Mouse (Mus musculus) midbrain, embryonic 14.5 days (tissue): ENCODE data around the gene Snx1. TPM values are rescaled to one million over a fixed set of nuclear protein-coding genes. Genes with fewer than 3 reads are reported as not detected.

ENCODE experiments used
- ATAC-seq: fragments of 200-750 bp; cut with Nextera tagmentation; 2 replicates; pipeline ENCODE4 v1.8.0; 2017; ENCODE audit warnings: moderate number of reproducible peaks, moderate library complexity; ENCODE audit not compliant: low FRiP score, low TSS enrichment
- DNase-seq: peaks from one replicate; pipeline ENCODE4 v3.0.0-alpha.2; 2015
- H3K27ac ChIP-seq: fragments of 300-500 bp; sonication (generic); replicated peaks from 2 replicates; pipeline ENCODE4 v1.5.1; 2014; ENCODE audit warnings: mild to moderate bottlenecking, low read depth, low read length, moderate library complexity
- H3K27me3 ChIP-seq: fragments of 300-500 bp; sonication (generic); 2 replicates; pipeline ENCODE4 v1.6.1; 2014; ENCODE audit warnings: low read length, control low read depth, mixed read lengths; ENCODE audit not compliant: control insufficient read depth, insufficient read depth
- H3K36me3 ChIP-seq: fragments of 300-500 bp; sonication (generic); 2 replicates; pipeline ENCODE4 v1.6.1; 2014; ENCODE audit warnings: low read length, control low read depth; ENCODE audit not compliant: control insufficient read depth, insufficient read depth
- H3K4me1 ChIP-seq: fragments of 300-500 bp; sonication (generic); 2 replicates; pipeline ENCODE4 v1.6.1; 2014; ENCODE audit warnings: mild to moderate bottlenecking, antibody characterized with exemption, low read length, control low read depth; ENCODE audit not compliant: control insufficient read depth, insufficient read depth
- H3K4me2 ChIP-seq: fragments of 300-500 bp; sonication (generic); 2 replicates; pipeline ENCODE4 v1.6.1; 2014; ENCODE audit warnings: mild to moderate bottlenecking, low read length, moderate library complexity
- H3K4me3 ChIP-seq: fragments of 300-500 bp; sonication (generic); replicated peaks from 2 replicates; pipeline ENCODE4 v1.5.1; 2014; ENCODE audit warnings: low read depth, low read length
- H3K9ac ChIP-seq: fragments of 300-500 bp; sonication (generic); replicated peaks from 2 replicates; pipeline ENCODE4 v1.6.1; 2014; ENCODE audit warnings: mild to moderate bottlenecking, low read length, moderate library complexity
- H3K9me3 ChIP-seq: fragments of 300-500 bp; sonication (generic); 2 replicates; pipeline ENCODE4 v1.6.1; 2016; ENCODE audit warnings: low read length, control low read depth, mixed read lengths; ENCODE audit not compliant: control insufficient read depth
- WGBS: fragments of 180-500 bp; shearing (Covaris S2); extraction: QIAGEN DNeasy Blood & Tissue Kit; methylation state at CpG from one replicate; pipeline ENCODE4 v1.1.7; 2014; 5-methylcytosine and 5-hydroxymethylcytosine counted together
- polyA plus RNA-seq: library from polyadenylated mRNA; unstranded; fragments of >200 nt; fragmentation: Nextera tagmentation; extraction: Ambion mirVana; gene quantifications from 2 replicates; pipeline ENCODE4 v1.2.1, GENCODE M21; 2014

The Snx1 gene
- polyA plus RNA-seq, 1 experiment from 2014 or later, result 87.9 TPM

- Histone ChIP-seq H3K27ac (0 out of 2 replicates have a peak overlapping the region, but pooled peaks have one; percentile 34), H3K27me3 (no peaks in the 10 kb centered on the region), H3K36me3 (peaks cover 48% of the 10 kb centered on the region), H3K4me1 (no peaks in the 10 kb centered on the region), H3K9me3 (no peaks in the 10 kb centered on the region), H3K4me3 (no peak overlapping the region), H3K4me2 (no peak overlapping the region), H3K9ac (no peak overlapping the region)
- ATAC-seq (no peak), DNase-seq (no peak)
- WGBS, result 44% methylated on average over 8 of the region's 8 CpGs
Observed at GRCm38 (mm10) chr9:66110126-66110525, 16.3 kb downstream of the Snx1 start.

GRCm38 (mm10) chr9:66109574-66109973 is 16.8 kb downstream of the Snx1 start:
- no peak for DNase-seq
- no peak overlapping the region for H3K4me3 ChIP-seq
- H3K9ac ChIP-seq, result no peak overlapping the region
- no peak overlapping the region for H3K4me2 ChIP-seq
- ATAC-seq, result no peak
- peaks cover 52% of the 10 kb centered on the region for H3K36me3 ChIP-seq
- no peaks in the 10 kb centered on the region for H3K4me1 ChIP-seq
- H3K27ac ChIP-seq, result no peak overlapping the region
- H3K27me3 ChIP-seq, result no peaks in the 10 kb centered on the region
- 97% methylated on average over 1 of the region's 1 CpGs for WGBS
- H3K9me3 ChIP-seq, result no peaks in the 10 kb centered on the region

GRCm38 (mm10) chr9:66105168-66105567 is 21.2 kb downstream of the Snx1 start:
- peaks cover 84% of the 10 kb centered on the region for H3K36me3 ChIP-seq
- WGBS, result 92% methylated on average over 8 of the region's 8 CpGs
- H3K4me3 ChIP-seq, result no peak overlapping the region
- no peak overlapping the region for H3K9ac ChIP-seq
- no peak overlapping the region for H3K27ac ChIP-seq
- DNase-seq (no peak), ATAC-seq (no peak)
- no peaks in the 10 kb centered on the region for H3K27me3 ChIP-seq
- H3K4me1 ChIP-seq, result no peaks in the 10 kb centered on the region
- H3K9me3 ChIP-seq, result no peaks in the 10 kb centered on the region
- no peak overlapping the region for H3K4me2 ChIP-seq

- Histone ChIP-seq H3K9ac (no peak overlapping the region), H3K4me3 (no peak overlapping the region), H3K4me2 (no peak overlapping the region), H3K36me3 (peaks cover 89% of the 10 kb centered on the region), H3K27ac (no peak overlapping the region), H3K27me3 (no peaks in the 10 kb centered on the region), H3K9me3 (no peaks in the 10 kb centered on the region), H3K4me1 (no peaks in the 10 kb centered on the region)
- DNase-seq (no peak), ATAC-seq (no peak)
- WGBS, result 96% methylated on average over 4 of the region's 4 CpGs
Observed at GRCm38 (mm10) chr9:66104601-66105000, 21.8 kb downstream of the Snx1 start.

- DNase-seq, result no peak
- no peak for ATAC-seq
- Histone ChIP-seq H3K9ac (no peak overlapping the region), H3K9me3 (no peaks in the 10 kb centered on the region), H3K27ac (no peak overlapping the region), H3K4me1 (no peaks in the 10 kb centered on the region), H3K36me3 (peaks cover 83% of the 10 kb centered on the region), H3K4me2 (no peak overlapping the region), H3K27me3 (no peaks in the 10 kb centered on the region), H3K4me3 (no peak overlapping the region)
- 94% methylated on average over 6 of the region's 6 CpGs for WGBS
Observed at GRCm38 (mm10) chr9:66102668-66103067, 23.7 kb downstream of the Snx1 start.

GRCm38 (mm10) chr9:66101577-66101976 is 24.8 kb downstream of the Snx1 start:
- DNase-seq, result no peak

GRCm38 (mm10) chr9:66092664-66093063 is 33.7 kb downstream of the Snx1 start:
- 89% methylated on average over 2 of the region's 2 CpGs for WGBS
- H3K27ac ChIP-seq, result no peak overlapping the region

More at GRCm38 (mm10) chr9:66101577-66101976, 24.8 kb downstream of the Snx1 start:
- H3K4me2 ChIP-seq, result no peak overlapping the region
- no peaks in the 10 kb centered on the region for H3K9me3 ChIP-seq
- no peak overlapping the region for H3K4me3 ChIP-seq
- ATAC-seq, result no peak
- peaks cover 85% of the 10 kb centered on the region for H3K36me3 ChIP-seq
- no peaks in the 10 kb centered on the region for H3K27me3 ChIP-seq
- H3K9ac ChIP-seq, result no peak overlapping the region
- no peak overlapping the region for H3K27ac ChIP-seq
- H3K4me1 ChIP-seq, result no peaks in the 10 kb centered on the region
- WGBS, result 94% methylated on average over 8 of the region's 8 CpGs

GRCm38 (mm10) chr9:66091327-66092231 is 34.8 kb downstream of the Snx1 start:
- ATAC-seq (no peak), DNase-seq (no peak)
- Histone ChIP-seq H3K4me2 (no peak overlapping the region), H3K4me1 (no peaks in the 10 kb centered on the region), H3K4me3 (no peak overlapping the region), H3K9me3 (no peaks in the 10 kb centered on the region), H3K36me3 (peaks cover 95% of the 10 kb centered on the region), H3K27ac (no peak overlapping the region), H3K9ac (no peak overlapping the region), H3K27me3 (no peaks in the 10 kb centered on the region)
- 87% methylated on average over 6 of the region's 6 CpGs for WGBS

More at GRCm38 (mm10) chr9:66092664-66093063, 33.7 kb downstream of the Snx1 start:
- Histone ChIP-seq H3K4me2 (no peak overlapping the region), H3K9ac (no peak overlapping the region), H3K4me1 (no peaks in the 10 kb centered on the region), H3K4me3 (no peak overlapping the region), H3K27me3 (no peaks in the 10 kb centered on the region), H3K36me3 (peaks cover 97% of the 10 kb centered on the region), H3K9me3 (no peaks in the 10 kb centered on the region)
- ATAC-seq, result no peak
- DNase-seq, result no peak
